Mouse (Mus musculus) hindbrain, embryonic 15.5 days (tissue): ENCODE data around the gene S100g. TPM values are rescaled to one million over a fixed set of nuclear protein-coding genes. Genes with fewer than 3 reads are reported as not detected.

Experiments used
- ATAC-seq: fragments of 200-750 bp; cut with Nextera tagmentation; 2 replicates; pipeline ENCODE4 v1.8.0; 2017; ENCODE audit warnings: low read depth, moderate number of reproducible peaks, moderate TSS enrichment; ENCODE audit not compliant: low FRiP score
- H3K27ac ChIP-seq: fragments of 300-500 bp; sonication (generic); replicated peaks from 2 replicates; pipeline ENCODE4 v1.5.1; 2015; ENCODE audit warnings: mild to moderate bottlenecking, inconsistent platforms
- H3K27me3 ChIP-seq: fragments of 300-500 bp; sonication (generic); 2 replicates; pipeline ENCODE4 v1.6.1; 2015; ENCODE audit warnings: control low read depth, inconsistent platforms
- H3K36me3 ChIP-seq: fragments of 300-500 bp; sonication (generic); 2 replicates; pipeline ENCODE4 v1.6.1; 2015; ENCODE audit warnings: control low read depth, inconsistent platforms
- H3K4me1 ChIP-seq: fragments of 300-500 bp; sonication (generic); replicated peaks from 2 replicates; pipeline ENCODE4 v1.6.1; 2015; ENCODE audit warnings: control low read depth, inconsistent platforms
- H3K4me2 ChIP-seq: fragments of 300-500 bp; sonication (generic); 2 replicates; pipeline ENCODE4 v1.6.1; 2015; ENCODE audit warnings: moderate library complexity, mild to moderate bottlenecking, inconsistent platforms
- H3K4me3 ChIP-seq: fragments of 300-500 bp; sonication (generic); 2 replicates; pipeline ENCODE4 v1.5.1; 2015; ENCODE audit warnings: mild to moderate bottlenecking, inconsistent platforms
- H3K9ac ChIP-seq: fragments of 300-500 bp; sonication (generic); 2 replicates; pipeline ENCODE4 v1.6.1; 2015; ENCODE audit warnings: inconsistent platforms
- H3K9me3 ChIP-seq: fragments of 300-500 bp; sonication (generic); 2 replicates; pipeline ENCODE4 v1.6.1; 2016; ENCODE audit warnings: control low read depth, inconsistent platforms
- WGBS: fragments of 180-500 bp; shearing (Covaris S2); methylation state at CpG from one replicate; pipeline ENCODE4 v1.1.7; 2015; 5-methylcytosine and 5-hydroxymethylcytosine counted together
- polyA plus RNA-seq: library from polyadenylated mRNA; unstranded; fragments of >200 nt; fragmentation: Nextera tagmentation; extraction: Ambion mirVana; gene quantifications from 2 replicates; pipeline ENCODE4 v1.2.1, GENCODE M21; 2015

S100g gene
- polyA plus RNA-seq, 1 experiment from 2014 or later: 1.1 TPM

- WGBS: 37% methylated on average over 5 of the region's 5 CpGs
- Histone ChIP-seq H3K4me1 (no peaks in the 10 kb centered on the region), H3K4me3 (no peak overlapping the region), H3K9ac (no peak overlapping the region), H3K27ac (no peak overlapping the region), H3K36me3 (peaks cover 7% of the 10 kb centered on the region; the same call in 1 of the 2 replicates), H3K27me3 (no peaks in the 10 kb centered on the region), H3K4me2 (no peak overlapping the region), H3K9me3 (no peaks in the 10 kb centered on the region)
- ATAC-seq: no peak
These were observed 48.7 kb downstream of the S100g start for GRCm38 (mm10) chrX:162915697-162916096.

DNA sequence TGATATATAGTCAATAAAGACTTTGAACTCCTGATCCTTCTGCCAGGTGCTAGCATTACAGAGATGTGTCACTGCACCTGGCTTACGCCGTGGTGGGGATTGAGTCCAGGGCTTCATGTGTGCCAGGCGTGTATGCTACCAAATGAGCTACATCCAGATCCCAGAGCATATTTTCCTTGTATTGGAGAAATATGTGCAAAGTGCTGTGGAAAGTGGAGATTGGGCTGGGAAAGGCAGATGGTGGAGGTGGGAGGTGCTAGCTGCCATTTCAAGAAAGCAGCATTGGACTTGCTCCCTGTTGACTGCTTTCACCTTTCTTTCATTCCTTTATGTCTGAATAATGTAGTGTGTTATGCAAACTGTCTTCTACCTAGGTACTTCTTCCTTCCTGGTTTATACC, 50.7 kb downstream of the S100g start:
- H3K4me3 ChIP-seq: no peak overlapping the region
- no peaks in the 10 kb centered on the region for H3K4me1 ChIP-seq
- no peak overlapping the region for H3K4me2 ChIP-seq
- H3K27ac ChIP-seq: no peak overlapping the region
- ATAC-seq: no peak
- no peaks in the 10 kb centered on the region for H3K27me3 ChIP-seq
- H3K9me3 ChIP-seq: no peaks in the 10 kb centered on the region
- H3K9ac ChIP-seq: no peak overlapping the region
- peaks cover 7% of the 10 kb centered on the region; the same call in 1 of the 2 replicates for H3K36me3 ChIP-seq
- WGBS: 94% methylated on average over 3 of the region's 3 CpGs

Other genes starting within 250 kb of the S100g start
- 229 and 233 TPM in 2 replicates for gene Rbbp7, start 204.2 kb downstream of the S100g start, polyA plus RNA-seq
- 11.3 and 13.1 TPM in 2 replicates for gene Txlng, start 135.1 kb downstream of the S100g start, polyA plus RNA-seq
- 30.9 and 34.0 TPM in 2 replicates for gene Syap1, start 76.2 kb downstream of the S100g start, polyA plus RNA-seq
- 90.2 and 94.8 TPM in 2 replicates for gene Ctps2, start 63.4 kb downstream of the S100g start, polyA plus RNA-seq